Mouse (Mus musculus) neural tube, embryonic 10.5 days (tissue): Measurements from ENCODE around the gene Aurkaip1.
"Not testable (repeated sequence)": the region's sequence is repeated elsewhere in the genome, so short reads cannot be mapped to it uniquely, and the experiment has no call there.

Experiments
- DNase-seq: peaks from one replicate; pipeline ENCODE4 v3.0.0-alpha.2; 2017; ENCODE audit warnings: low spot score; ENCODE audit errors: extremely low spot score

The Aurkaip1 gene

DNA sequence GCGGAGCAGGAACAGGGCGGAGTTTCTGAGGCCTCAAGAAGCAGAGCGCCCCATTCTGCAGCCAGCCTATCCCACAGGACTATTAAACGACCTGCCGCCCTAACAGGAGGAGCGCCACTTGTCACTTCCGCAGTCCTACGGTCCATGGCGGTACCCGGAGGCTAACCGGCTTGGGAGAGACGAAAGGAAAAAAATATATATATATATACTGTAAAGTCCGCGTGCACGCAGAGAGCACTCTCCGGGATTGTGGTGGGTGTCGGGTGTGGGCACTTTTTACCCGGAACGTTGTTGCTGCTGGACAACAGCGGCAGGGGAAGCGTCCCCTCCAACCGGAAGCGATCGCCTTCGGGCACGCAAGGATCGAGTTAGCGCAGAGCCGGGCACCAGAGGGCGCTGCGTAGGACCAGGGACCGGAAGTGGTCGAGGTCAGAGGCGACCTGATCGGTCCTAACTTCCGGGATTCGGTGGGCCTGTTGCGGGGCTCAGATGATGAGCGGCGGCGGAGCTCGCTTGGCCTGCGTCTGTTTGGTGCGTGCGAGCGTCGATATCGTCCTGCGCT, at the start of gene Aurkaip1:
TSS of gene Aurkaip1 (plus strand) at position 68 of the 562 bp plus-strand sequence.
- DNase-seq = peak; percentile 97

DNA sequence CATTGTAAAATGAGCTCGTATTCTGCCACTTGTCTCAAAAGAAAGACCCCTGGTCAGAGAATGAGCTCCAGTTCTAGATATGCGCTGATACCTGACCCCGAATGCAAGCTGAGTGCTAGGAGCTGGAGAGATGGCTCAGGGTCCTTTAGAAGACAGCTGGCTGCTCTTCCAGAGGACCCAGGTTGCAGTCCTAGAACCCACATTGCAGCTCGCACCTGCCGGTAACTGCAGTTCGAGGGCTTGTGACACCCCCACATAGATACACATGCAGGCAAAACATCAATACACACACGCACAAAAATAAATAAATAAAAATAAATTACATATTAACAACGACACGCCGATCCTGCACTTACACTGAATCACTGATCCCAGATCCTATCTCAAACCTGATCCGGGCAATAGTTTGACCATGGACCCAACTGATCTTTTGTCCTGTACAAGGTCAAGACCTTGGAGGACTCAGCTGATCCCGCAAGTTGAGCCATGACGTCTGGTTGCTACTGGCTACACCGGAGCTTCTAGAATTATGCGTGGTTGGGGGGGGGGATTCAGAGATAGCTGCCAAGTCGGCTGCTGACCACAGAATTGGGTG, 47.5 kb upstream of the Aurkaip1 start:
- DNase-seq = no peak

DNA sequence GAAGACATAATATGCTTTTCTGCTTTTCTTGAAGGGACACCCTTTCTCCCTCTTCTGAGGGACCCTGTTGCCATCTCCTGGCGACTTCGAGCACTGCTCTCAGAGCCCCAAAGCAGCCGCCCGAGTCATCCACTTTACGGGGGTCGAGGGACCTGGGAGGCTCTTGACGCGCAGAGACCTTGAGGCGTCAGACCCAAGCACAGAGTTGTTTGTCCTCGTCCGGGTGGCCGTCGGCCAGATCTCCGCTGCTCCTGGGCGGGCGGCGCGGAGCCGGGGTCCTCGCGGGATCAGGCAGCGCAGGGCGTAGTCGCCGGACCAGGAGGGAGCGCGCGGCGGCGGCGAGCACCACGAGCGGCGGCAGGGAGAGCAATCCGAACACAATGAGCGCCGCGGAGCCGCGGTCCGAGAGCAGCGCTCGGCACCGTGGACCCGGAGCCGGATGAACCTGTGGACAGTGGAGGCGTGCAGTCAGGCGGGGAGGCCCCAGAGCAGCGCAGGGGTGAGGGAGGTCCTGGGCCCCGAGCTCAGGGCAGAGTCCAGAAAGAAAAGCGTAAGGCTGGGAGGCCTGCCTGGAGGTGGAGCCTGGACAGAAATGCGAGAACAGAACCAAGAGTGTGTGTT, 46.9 kb upstream of the Aurkaip1 start:
- DNase-seq = peak; percentile 87

DNA sequence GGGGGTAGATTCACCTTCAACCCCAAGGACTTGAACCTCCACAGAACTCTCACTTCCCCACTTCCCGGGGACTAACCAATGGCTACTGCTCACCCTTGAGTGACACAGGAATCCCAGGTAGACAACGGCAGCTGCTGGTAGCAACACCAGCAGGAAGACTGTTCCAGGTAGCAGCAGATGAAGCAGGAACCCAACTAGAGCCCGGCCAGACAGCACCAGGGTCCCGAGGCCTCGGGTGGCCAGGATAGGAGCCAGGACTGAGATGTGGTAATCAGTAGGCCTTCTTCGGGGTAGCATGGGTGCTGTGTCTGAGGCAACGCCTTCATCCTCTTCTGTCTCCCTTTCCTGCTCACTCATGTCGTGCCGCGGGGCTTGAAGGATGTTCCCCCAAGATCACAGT, 45.8 kb upstream of the Aurkaip1 start:
- no peak for DNase-seq

DNA sequence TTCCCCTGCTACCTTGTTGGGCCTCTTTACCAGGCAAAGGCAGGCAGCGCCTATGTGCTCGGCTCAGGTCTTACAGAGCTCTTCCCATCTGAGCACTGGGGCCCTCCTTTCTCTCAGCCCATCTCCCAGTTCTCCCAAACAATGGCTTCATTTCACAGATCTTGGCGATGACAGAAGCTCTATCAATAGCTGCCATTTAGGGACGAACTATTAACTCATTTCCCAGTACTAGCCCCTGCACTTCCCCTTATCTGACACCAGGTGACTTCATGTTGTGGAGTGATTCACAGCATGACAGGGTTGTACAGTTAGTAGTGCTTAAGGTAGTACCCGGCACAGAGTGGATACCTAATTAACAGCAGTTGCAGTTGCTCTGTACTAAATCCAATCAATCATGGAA, 45.3 kb upstream of the Aurkaip1 start, which contains the start of gene Tmem88b:
TSS of gene Tmem88b (minus strand) at position 56 of the 400 bp plus-strand sequence.
- no peak for DNase-seq

DNA sequence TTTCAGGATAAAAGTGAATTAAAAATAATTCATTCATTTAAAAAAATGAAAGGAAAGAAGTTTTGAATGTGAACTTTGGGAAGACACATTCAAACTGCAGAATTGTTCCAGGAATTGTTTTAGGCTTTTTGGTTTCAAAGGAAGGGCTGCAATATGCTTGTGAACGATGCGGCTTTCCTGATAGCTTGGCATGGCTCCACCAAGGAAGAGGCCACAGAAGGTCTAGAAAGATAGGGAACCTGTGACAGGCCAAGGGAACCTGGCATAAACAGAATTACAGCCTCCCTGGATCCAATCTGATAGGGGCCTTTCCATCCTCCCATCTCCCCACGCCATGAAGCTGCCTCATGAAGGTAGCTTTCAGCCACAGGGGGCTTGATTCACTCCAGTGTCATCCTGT, 42.8 kb upstream of the Aurkaip1 start:
- DNase-seq = no peak

DNA sequence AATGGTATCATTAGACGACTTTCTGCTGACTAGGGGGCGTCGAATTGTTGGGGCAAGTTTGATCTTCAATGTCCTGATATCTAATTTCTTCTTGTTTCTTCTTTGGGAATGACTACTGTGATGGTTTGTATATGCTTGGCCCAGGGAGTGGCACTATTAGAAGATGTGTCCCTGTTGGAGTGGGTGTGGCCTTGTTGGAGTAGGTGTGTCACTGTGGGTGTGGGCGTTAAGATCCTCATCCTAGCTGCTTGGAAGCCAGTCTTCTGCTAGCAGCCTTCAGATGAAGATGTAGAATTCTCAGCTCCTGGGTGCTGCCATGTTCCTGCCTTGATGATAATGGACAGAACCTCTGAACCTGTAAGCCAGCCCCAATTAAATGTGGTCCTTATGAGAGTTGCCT, 42.2 kb upstream of the Aurkaip1 start:
- not testable (repeated sequence) for DNase-seq

DNA sequence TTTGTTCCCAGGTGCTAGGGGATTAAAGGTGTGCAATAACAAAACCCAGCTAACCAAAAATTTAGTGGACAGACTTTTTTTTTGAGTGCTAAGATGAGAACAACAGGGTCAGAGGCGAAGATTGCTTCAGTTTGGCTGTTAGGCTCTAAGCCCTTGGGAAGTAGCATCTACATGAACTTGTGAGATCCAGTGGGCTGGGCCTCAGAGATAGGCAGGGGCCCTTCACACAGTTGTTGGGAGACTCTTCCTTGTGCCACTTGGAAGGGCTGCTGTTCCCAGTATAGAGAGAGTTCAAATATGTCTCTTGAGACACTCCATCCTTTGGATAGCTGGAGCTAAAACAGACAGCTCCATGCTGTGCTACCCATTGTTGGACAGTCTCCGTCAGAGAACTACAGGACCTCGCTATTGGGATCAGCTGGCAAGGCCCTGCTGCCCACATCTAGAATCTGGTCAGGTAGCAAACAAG, 41.0 kb upstream of the Aurkaip1 start, which contains the start of gene Ankrd65:
TSS of gene Ankrd65 (plus strand) at position 419 of the 469 bp plus-strand sequence.
- no peak for DNase-seq

DNA sequence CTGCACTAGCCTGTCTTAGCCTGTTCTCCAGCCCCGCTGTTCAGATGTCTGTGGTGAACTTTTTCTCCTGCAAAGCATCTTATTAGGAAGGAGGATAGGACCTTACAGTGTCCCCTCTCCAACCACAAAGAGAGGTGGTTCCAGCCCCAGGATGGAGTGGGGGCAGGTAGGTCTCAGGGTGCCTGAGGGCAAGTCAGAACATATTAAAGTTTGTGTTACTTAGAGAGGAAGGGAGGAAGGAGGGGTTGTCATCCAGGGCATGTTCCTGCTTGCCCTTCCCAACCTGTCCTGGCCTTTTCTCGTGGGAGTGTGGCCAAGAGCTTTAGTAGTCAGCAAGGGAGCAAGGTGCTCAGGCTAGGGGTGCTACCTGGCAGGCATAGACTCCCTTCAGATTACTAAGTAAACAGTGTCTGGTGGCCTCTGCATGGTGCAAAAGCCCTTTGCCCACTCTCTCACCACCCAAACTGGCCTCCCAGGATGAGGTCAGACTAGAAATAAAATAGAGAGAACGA, 40.4 kb upstream of the Aurkaip1 start:
- DNase-seq = no peak

DNA sequence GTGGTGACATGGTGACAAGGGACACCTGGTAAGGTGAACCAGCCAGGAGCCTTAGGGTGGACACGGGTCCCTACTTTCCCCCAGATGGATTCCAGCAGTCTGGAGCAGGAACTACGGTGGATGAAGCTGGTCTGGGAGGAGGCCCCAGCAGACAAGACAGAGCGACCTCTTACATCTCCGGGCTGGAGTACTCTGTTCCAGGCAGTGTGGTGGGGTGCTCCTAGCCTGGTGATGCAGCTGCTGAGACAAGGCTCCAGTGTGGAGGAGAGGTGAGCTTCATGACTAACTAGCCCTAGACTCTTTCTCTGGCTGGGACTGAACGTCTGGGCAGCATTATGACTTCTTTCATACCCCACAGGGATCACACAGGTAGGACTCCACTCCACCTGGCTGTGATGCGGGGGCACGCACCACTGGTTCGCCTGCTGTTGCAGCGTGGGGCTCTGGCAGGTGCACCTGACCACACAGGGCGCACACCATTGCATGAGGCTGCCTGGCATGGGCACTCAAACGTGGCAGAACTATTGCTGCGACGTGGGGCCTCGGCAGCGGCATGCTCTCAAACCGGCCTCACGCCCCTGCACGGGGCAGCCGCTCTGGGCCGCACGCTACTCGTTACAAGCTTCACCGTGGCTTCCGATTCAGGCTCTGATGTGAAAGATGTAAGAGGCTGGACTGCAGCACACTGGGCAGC, 39.7 kb upstream of the Aurkaip1 start:
- no peak for DNase-seq

DNA sequence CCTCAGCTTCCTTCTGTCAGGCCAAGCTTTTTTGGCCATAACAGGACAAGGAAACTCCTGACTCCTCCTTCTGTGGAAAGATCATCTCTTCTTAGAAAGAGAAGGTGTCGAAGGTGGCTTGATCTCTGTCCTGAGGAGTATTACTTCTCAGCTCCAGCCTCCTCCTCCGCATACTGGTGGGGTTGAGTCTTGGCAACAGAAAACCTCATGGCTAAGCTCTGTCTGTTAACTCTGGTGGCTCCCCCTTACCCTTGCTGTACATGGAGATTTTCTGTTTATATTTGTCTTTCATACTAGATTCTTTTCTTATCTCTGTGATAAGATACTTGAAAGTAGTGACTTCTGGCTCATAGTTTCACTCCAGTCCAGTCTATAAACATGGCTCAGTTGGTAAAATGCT, 37.3 kb upstream of the Aurkaip1 start:
- no peak for DNase-seq

DNA sequence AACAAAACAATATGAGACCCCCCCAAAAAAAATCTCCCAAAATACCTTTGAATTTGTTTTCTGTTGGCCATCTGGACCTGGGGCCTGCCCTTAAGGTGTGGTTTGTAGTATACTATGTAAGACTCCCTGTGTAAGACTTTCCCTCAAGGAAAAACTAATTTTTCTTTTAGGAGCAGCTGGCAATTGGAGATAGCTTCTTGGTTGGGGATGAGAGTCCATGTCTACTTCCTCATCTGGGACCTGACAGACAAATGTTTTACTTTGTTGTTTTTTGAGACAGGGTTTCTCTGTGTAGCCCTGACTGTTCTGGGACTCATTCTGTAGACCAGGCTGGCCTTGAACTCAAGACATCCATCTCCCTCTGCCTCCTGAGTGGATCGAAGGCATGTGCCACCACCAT, 29.0 kb upstream of the Aurkaip1 start:
- DNase-seq = no peak

DNA sequence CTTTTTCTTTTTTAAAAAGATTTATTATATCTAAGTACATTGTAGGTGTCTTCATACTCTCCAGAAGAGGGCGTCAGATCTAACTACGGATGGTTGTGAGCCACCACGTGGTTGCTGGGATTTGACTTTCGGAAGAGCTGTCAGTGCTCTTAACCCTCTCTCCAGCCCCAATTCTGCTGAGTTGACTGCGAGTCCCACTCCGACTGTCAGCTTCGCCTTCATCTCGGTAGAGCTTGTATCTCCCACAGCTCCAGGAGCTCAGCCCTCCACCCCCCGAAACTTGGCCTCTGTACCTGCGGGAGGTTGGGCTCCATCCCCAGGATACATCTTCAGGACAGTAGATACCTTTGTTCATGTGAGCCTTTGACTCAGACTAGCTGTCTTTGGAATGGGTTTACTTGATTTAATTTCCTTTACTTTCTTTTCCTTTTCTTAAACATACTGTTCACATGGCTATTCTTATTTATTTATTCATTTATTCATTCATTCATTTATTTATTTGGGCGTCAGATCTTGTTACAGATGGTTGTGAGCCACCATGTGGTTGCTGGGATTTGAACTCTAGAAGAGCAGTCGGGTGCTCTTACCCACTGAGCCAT, 28.2 kb upstream of the Aurkaip1 start, which contains the start of gene Mrpl20:
TSS of gene Mrpl20 (plus strand) at position 138 of the 599 bp plus-strand sequence.
- DNase-seq = no peak

DNA sequence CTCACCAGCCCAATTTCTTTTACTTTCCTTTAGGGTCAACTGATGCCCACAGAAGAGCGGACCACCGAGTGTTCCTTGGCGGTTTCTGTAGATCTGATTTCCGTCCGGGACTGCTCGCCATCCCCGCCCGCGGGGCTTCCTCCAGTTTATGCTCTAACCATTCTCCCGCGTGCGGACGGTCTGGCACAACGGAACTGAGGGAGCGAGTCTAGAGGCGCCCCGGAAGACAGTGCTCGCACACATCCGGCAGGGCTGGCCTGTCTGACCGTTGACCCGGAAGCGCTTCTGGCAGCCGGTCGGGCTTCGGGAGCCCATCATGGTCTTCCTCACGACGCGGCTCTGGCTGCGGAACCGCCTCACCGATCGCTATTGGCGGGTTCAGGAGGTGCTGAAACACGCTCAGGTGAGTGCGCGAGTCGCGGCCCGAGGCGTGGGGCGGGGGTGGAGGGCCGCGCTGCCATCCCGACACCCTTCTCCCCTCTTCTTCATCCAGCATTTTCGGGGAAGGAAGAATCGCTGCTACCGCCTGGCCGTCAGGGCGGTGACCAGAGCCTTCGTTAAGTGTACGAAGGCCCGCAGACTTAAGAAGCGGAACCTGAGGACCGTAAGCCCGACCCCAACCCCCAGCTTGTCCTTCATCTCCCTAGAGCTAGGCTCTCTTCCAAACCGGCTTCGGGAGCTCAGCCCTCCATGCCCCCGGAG, 27.6 kb upstream of the Aurkaip1 start:
- DNase-seq = peak; percentile 97

DNA sequence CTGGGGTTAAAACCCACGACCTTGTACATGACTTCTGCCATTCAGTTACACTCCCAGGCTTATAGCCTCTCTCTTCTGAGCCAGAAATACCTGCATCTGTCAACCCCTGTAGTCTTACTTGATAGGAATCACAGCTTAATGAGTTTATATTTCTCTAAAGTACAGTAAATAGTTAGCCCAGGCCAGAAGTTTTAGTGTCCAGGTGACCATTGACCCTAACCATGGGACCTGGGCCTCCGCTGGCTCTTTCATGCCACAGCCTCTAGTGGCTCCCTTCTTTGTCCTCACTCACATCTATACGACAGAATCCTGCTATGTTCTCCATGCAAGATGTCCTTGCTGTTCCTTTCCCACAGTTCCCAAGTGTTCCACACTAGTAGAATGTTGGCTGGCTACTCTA, 23.2 kb upstream of the Aurkaip1 start:
- DNase-seq = no peak

DNA sequence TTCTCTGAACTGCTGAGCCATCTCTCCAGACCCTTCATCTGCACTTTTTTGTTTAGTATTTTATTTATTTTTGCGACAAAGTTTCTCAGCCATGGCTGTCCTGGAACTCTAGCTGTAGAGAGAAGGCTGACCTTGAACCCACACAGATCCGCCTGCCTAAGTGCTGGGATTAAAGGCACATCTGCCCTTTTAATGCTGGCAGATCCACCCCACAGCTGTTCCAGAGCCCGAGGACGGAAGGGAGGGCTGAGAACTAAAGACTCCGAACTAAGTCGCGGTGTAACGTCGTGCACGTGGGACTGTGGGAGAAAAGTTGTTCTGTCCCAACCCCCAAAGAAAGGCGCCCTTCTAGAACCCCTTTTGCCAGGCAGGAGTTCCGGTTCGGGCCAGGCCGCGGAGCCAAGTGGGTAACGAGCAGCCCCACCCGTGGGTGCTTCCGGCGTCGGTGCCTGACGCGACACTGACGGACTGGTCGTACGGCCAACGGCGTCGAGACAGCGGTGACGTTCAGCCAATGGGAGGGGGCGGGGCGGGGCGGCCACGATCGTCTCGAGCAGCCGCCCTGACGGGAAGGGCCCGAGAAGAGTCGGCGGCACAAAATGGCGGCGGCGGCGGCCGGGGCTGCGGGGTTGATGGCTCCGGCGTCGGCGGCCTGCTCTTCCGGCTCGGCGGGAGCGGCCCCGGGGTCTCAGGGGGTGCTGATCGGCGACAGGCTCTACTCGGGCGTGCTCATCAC, 19.0 kb upstream of the Aurkaip1 start, which contains the start of gene Ccnl2:
TSS of gene Ccnl2 (plus strand) at position 561 of the 736 bp plus-strand sequence.
- DNase-seq = peak; percentile 96

DNA sequence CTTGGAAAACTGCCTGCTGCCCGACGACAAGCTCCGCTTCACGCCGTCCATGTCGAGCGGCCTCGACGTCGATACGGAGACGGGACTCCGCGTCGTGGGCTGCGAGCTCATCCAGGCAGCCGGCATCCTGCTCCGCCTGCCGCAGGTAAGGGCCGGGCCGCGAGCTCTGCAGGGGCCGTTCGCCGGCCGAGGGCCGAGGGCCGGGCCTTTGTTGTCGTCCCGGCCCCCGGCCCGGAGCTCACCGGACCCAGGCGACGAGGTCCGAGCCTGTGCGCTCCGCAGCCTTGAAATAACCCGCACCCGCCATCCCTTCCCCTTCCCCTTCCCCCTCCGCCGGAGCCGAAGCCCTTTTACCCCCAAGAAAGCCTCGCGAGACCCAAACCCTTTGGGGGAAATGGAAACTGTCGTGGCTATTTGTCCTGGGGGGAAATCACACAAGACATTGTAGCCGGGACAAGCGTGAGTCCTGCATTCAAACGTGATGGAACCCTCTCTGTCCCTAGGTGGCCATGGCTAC, 18.3 kb upstream of the Aurkaip1 start:
- peak; percentile 57 for DNase-seq

DNA sequence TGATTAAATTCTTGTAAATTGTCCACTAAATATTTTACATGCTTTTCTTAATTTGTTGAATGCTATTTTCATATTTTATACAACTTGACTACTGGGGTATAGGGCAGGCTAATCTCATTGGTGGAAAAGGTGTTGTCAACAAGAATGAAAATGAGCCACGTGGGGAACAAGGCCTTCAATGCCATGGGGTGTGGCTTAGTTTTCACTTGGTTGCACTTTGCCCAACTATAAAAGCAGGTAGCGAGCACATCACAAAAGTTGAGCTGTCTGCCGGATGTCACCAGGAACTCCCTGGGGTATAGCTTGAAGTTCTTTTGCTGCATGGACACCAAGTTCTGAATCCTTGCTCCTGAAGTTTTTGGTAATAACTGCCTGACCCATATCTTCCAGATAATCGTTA, 13.5 kb upstream of the Aurkaip1 start:
- no peak for DNase-seq

DNA sequence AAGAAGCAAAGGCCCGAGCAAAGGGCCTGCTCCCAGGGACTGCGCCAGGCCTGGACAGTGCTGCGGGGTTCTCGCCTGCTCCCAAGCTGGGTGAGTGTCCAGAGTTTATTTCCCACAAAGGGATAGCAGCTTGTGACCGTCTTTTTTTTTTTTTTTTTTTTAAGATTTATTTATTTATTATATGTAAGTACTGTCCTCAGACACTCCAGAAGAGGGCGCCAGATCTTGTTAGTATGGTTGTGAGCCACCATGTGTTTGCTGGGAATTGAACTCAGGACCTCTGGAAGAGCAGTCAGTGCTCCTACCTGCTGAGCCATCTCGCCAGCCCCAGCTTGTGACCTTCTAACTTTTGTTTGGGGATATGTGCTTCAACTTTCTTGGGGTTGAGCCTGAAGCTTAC, 10.0 kb upstream of the Aurkaip1 start:
- DNase-seq = no peak

DNA sequence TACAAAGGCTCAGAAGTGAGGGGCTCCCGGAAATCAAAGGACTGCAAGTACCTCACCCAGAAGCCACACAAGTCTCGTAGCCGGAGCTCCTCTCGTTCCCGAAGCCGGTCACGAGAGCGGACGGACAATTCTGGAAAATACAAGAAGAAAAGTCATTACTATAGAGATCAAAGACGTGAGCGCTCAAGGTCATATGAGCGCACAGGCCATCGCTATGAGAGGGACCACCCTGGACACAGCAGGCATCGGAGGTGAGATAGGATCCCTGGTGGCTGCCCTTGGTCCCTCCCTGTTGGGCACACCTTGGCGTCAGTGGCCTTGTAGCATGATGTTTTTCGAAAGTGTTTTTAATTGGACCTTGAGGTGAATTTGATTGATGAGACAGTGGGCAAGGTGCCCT, 7.6 kb upstream of the Aurkaip1 start:
- no peak for DNase-seq
